Mouse (Mus musculus): Measurements from ENCODE around the gene Klk11.

DNA sequence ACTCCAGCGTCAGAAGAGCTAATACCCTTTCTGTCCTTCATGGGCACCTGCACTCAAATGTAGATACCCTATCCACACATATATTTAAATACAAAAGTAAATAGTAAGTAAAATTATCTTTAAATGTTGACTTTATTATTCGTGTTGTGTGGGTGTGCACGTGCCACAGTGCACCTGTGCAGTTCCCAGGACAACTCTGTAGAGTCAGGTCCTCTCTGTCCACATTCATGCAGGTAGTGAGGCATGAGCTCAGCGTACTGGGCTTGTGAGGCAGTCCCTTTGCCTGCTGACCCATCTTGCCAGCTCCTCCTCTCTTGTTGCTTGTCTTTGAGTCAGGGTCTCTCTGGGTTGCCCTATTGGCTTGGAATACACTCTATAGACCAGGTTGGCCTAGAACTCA, 53.3 kb downstream of the Klk11 start:
- TF ChIP-seq POLR2A (IDR thresholded peaks at IDR 0.05; ENCODE audit: extremely low read depth, insufficient read depth, low read length): no peak
- TF ChIP-seq CTCF (IDR thresholded peaks at IDR 0.05; ENCODE audit: low read depth, low read length): no peak

All from liver, adult 2 months (tissue).